Mouse (Mus musculus) midbrain, embryonic 13.5 days (tissue): ENCODE measurements around the gene Dolk. TPM values are rescaled to one million over a fixed set of nuclear protein-coding genes. Genes with fewer than 3 reads are reported as not detected.

Experiments used
- ATAC-seq: fragments of 200-750 bp; cut with Nextera tagmentation; 2 replicates; pipeline ENCODE4 v1.8.0; 2017; ENCODE audit warnings: mild to moderate bottlenecking, moderate TSS enrichment, moderate library complexity
- H3K27ac ChIP-seq: fragments of 300-500 bp; sonication (generic); 2 replicates; pipeline ENCODE4 v1.5.1; 2015; ENCODE audit warnings: inconsistent platforms, mild to moderate bottlenecking, moderate library complexity
- H3K27me3 ChIP-seq: fragments of 300-500 bp; sonication (generic); 2 replicates; pipeline ENCODE4 v1.6.1; 2015; ENCODE audit warnings: mild to moderate bottlenecking, inconsistent platforms
- H3K36me3 ChIP-seq: fragments of 300-500 bp; sonication (generic); 2 replicates; pipeline ENCODE4 v1.6.1; 2015; ENCODE audit warnings: mild to moderate bottlenecking, inconsistent platforms
- H3K4me1 ChIP-seq: fragments of 300-500 bp; sonication (generic); replicated peaks from 2 replicates; pipeline ENCODE4 v1.6.1; 2015; ENCODE audit warnings: inconsistent platforms
- H3K4me2 ChIP-seq: fragments of 300-500 bp; sonication (generic); replicated peaks from 2 replicates; pipeline ENCODE4 v1.6.1; 2015; ENCODE audit warnings: moderate library complexity, mild to moderate bottlenecking, inconsistent platforms
- H3K4me3 ChIP-seq: fragments of 300-500 bp; sonication (generic); replicated peaks from 2 replicates; pipeline ENCODE4 v1.5.1; 2015; ENCODE audit warnings: mild to moderate bottlenecking, inconsistent platforms
- H3K9ac ChIP-seq: fragments of 300-500 bp; sonication (generic); replicated peaks from 2 replicates; pipeline ENCODE4 v1.6.1; 2015; ENCODE audit warnings: mild to moderate bottlenecking, inconsistent platforms
- H3K9me3 ChIP-seq: fragments of 300-500 bp; sonication (generic); 2 replicates; pipeline ENCODE4 v1.6.1; 2016; ENCODE audit warnings: mild to moderate bottlenecking, inconsistent platforms
- WGBS: fragments of 180-500 bp; shearing (Covaris S2); methylation state at CpG from one replicate; pipeline ENCODE4 v1.1.7; 2015; 5-methylcytosine and 5-hydroxymethylcytosine counted together
- polyA plus RNA-seq: library from polyadenylated mRNA; unstranded; fragments of >200 nt; fragmentation: Nextera tagmentation; extraction: Ambion mirVana; gene quantifications from 2 replicates; pipeline ENCODE4 v1.2.1, GENCODE M21; 2015

Dolk gene
- polyA plus RNA-seq, 1 experiment from 2014 or later, result 32.3 TPM

DNA sequence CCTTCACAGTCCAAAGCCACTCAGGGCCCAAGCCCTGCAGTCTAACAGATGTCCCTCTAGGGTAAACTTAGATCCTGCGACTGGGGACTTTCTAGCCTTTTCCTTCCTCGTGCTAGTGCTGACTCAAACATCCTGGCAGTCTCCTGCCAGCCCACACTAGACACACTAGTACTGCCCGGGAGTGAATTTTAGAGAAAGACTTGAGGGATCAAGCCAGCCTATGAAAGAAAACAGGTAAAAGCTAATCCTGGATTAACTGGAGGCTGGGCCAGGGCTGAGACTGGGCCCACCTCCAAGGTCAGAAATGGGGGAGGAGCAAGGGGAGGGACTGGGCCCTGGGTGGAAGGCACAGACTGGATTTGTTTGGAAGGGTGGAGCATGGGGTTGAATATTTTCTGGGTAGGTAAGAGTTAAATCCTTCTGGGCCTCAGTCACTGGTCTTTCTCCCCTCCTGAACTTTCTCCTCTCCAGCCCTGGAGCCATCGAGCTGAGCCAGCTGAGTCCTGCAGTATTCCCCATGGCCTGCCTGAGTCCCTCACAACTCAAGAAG is 19.7 kb downstream of the Dolk start:
- Histone ChIP-seq H3K9me3 (no peaks in the 10 kb centered on the region), H3K27me3 (no peaks in the 10 kb centered on the region), H3K36me3 (peaks cover 36% of the 10 kb centered on the region), H3K4me2 (no peak overlapping the region), H3K27ac (peak overlapping the region; percentile 72), H3K4me3 (no peak overlapping the region), H3K9ac (0 out of 2 replicates have a peak overlapping the region, but pooled peaks have one; percentile 15), H3K4me1 (peaks cover 47% of the 10 kb centered on the region)
- WGBS, result 7% methylated on average over 4 of the region's 4 CpGs
- ATAC-seq, result 0 out of 2 replicates have a peak, but pooled peaks have one; percentile 25

DNA sequence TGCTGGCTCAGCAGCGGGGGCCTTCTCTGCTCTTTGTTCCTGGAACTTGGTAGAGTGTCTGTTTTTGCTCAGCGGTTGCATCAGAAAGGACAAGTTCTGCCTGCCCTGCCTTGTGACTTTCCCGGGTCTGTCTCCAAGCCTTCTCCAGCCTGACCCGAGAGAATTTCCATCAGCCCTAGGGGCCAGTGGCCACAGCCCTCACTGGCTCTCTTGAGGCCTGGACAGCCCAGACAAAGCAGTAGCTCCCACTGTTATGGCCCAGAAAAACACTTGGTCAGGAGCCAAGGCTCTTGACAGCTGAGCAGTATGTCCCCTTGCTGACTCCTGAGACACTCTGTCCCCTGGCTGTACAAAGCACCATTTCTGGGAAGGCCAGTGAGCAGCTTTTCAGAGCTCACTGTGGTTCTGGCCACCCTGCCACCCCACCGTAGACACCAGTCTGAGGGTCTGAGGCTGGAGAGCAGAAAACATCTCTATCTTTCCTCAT is 20.3 kb downstream of the Dolk start, which contains the start of gene Phyhd1:
TSS of gene Phyhd1 (plus strand) at position 437 of the 487 bp plus-strand sequence.
- Histone ChIP-seq H3K9ac (0 out of 2 replicates have a peak within 1 kb of the TSS, but pooled peaks have one; percentile 25), H3K36me3 (peaks cover 43% of the 10 kb centered on the region), H3K4me3 (no peak within 1 kb of the TSS), H3K4me1 (peaks cover 47% of the 10 kb centered on the region), H3K27me3 (no peaks in the 10 kb centered on the region), H3K4me2 (no peak within 1 kb of the TSS), H3K27ac (peak within 1 kb of the TSS; percentile 72), H3K9me3 (no peaks in the 10 kb centered on the region)
- 38% methylated on average over 5 of the region's 5 CpGs for WGBS
- no peak for ATAC-seq

DNA sequence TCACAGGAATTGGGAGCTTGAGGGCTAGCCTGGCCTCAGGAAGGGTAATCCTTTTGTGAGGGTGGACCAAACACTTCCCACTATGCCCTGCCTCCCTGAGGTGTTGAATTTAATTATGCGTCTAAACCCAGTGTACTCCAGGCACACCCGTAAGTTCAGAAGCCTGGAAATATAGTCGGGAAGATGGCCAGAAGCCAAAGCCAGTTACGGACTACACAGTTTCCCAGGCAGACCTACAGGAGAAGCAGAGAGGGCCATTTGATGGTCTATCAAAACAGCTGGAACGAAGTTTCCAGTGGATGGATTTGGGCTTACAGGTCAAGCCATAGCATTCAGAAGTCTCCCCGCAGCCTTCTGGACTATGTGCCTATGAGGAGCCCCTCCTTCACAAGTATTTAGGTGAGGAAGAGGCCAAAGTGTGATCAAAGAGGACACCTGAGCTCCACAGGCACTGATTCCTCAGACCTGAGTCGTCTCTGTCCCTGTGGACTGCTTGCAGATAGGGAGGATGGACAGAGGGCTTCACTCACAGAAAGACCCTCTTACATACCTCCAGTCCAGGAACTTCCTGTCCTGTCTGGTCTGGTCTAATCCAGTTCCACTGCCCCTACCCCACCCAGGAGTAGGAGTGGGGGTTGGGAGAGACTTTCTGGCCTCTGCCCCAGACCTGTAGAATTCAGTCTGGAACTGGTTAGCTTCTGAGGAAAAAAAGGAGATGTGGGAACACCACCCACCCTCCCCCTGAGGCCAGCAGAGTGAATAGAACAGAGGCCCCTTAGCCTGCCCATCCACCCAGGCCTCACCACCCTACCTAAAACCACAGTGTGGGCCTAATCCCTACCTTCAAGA is 21.2 kb downstream of the Dolk start:
- peaks cover 51% of the 10 kb centered on the region for H3K36me3 ChIP-seq
- peaks cover 47% of the 10 kb centered on the region for H3K4me1 ChIP-seq
- ATAC-seq, result no peak
- peak overlapping the region; percentile 72 for H3K27ac ChIP-seq
- WGBS, result 80% methylated on average over 7 of the region's 7 CpGs
- H3K4me2 ChIP-seq, result no peak overlapping the region
- H3K9me3 ChIP-seq, result no peaks in the 10 kb centered on the region
- no peaks in the 10 kb centered on the region for H3K27me3 ChIP-seq
- H3K9ac ChIP-seq, result no peak overlapping the region
- H3K4me3 ChIP-seq, result no peak overlapping the region

DNA sequence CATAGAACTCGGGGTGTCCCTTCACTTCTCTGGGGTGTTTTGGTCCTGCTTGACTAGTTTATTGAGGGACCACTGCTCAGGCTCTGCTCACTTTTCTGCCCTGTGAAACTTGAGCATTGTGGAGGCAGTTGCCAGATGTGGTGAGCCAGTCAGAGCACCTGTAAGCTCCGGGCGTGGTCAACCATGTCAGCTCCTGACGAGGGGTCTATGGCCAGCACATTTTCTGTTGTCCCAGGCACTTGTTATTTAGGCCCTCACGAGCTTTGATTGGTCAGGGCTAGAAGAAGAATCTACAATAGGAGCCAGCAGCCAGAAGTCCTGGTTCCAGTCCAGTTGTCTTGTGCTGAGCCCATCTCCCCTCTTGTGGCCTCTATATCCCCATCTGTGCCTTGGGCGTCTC is 22.3 kb downstream of the Dolk start:
- ATAC-seq, result no peak
- Histone ChIP-seq H3K9ac (no peak overlapping the region), H3K4me3 (no peak overlapping the region), H3K4me1 (peaks cover 50% of the 10 kb centered on the region), H3K27me3 (no peaks in the 10 kb centered on the region), H3K27ac (no peak overlapping the region), H3K36me3 (peaks cover 62% of the 10 kb centered on the region), H3K9me3 (no peaks in the 10 kb centered on the region), H3K4me2 (no peak overlapping the region)
- 97% methylated on average over 6 of the region's 6 CpGs for WGBS

DNA sequence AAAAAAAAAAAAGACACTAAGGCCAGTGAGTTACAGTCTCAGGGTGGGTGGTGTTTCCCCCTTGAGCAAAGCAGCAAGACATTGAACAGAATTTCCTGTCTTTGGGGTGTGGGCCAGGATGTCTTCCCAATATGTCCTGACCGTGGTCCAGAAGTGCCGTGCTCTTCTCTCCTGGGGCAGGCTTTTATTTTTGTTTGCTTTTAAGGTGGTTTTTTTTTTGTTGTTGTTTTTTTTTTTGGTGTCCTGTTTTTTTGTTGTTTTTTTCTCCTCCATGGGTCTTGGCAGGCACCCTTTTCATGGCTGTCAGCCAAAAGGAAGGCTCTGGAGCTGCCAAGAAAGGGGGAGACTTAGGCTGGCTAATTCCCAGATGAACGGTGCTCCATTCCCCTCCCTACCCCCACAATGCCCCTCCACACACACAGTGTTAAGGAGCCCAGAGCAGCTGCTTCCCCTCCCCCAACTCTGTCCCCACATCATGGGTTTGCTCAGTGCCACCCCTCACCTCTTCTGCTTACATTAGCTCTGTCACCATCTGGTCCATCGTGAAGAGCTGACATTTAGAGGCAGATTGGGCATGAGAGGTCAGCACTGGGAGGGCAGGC is 23.2 kb downstream of the Dolk start:
- 57% methylated on average over 4 of the region's 4 CpGs for WGBS
- Histone ChIP-seq H3K9ac (no peak overlapping the region), H3K36me3 (peaks cover 70% of the 10 kb centered on the region), H3K27me3 (no peaks in the 10 kb centered on the region), H3K27ac (0 out of 2 replicates have a peak overlapping the region, but pooled peaks have one; percentile 14), H3K4me3 (no peak overlapping the region), H3K4me1 (peaks cover 50% of the 10 kb centered on the region), H3K4me2 (no peak overlapping the region), H3K9me3 (no peaks in the 10 kb centered on the region)
- ATAC-seq, result peak; percentile 65

DNA sequence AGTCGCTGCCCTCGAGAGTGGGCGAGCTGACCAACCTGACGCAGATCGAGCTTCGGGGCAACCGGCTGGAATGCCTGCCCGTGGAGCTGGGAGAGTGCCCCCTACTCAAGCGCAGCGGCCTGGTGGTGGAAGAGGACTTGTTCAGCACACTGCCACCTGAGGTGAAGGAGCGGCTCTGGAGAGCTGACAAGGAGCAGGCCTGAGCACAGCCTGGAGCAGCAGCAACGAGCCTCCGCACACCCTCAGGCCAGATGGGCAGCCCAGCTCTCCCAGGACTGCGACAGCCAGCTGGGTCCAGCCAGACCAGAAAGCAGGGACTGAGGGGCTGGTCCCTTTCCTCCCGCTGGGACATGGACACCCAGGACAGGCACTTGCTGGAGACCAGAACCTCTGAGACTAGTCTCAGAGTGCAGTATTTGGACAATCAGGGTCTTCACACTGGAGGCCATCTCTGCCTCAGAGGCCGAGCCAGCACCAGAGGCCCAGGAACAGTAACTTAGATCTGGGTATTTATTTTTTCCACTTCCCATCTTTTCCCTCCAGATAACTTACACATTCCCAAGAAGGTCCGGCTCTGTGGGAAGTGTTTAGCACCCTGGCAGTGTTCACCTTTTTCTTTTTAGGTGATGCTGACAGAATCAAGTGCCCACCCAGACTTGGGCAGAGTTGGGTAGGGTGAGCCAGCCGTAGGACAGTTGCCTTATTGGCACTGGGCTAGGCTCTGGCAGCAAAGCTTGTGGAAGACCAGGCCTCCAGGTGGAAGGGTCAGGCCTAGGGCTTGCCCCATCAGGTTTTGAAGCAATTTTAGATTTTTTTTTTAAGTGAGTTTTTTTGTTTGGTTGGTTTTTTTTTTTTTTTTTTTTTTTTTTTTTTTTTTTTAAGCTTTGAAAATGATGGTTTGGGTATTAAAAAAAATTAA is 24.0 kb downstream of the Dolk start:
- Histone ChIP-seq H3K4me3 (no peak overlapping the region), H3K9ac (no peak overlapping the region; the same call in 1 of the 2 replicates), H3K4me1 (peaks cover 50% of the 10 kb centered on the region), H3K27ac (no peak overlapping the region), H3K36me3 (peaks cover 78% of the 10 kb centered on the region), H3K27me3 (no peaks in the 10 kb centered on the region), H3K4me2 (no peak overlapping the region), H3K9me3 (no peaks in the 10 kb centered on the region)
- ATAC-seq, result no peak
- 94% methylated on average over 18 of the region's 18 CpGs for WGBS

DNA sequence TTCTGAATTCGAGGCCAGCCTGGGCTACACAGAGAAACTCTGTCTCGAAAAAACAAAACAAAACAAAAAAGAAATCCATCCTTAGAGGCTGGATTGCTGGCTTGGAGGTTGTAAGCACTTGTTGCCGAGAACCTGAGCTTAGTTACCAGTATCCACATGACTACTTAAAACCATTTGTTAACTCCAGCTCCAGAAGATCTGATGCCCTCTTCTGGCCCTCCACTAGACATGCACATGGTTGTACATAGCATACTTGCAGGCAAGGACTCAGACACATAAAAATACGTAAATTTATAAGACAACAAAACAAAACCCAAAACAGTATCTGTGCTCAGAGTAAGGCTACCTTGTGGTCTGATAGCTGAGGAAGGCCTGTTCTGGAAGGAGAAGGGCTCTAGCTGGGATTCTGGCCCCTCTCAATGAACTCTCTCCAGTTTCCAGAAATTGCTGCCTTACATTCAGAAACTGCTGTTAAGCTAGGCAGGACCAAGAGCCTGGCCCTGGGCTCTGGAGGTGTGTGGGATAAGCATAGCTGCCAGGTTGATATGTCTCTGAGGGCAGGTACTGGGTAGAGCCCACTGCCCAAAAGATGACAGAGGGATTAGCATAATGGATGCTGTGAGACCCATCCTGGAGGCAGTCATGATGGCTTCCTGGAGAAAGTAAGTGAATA is 24.9 kb downstream of the Dolk start:
- H3K27me3 ChIP-seq, result no peaks in the 10 kb centered on the region
- H3K27ac ChIP-seq, result no peak overlapping the region
- no peaks in the 10 kb centered on the region for H3K9me3 ChIP-seq
- no peak overlapping the region for H3K4me3 ChIP-seq
- H3K9ac ChIP-seq, result no peak overlapping the region
- ATAC-seq, result no peak
- H3K4me1 ChIP-seq, result peaks cover 42% of the 10 kb centered on the region
- no peak overlapping the region for H3K4me2 ChIP-seq
- peaks cover 88% of the 10 kb centered on the region for H3K36me3 ChIP-seq
- WGBS, result 89% methylated on average over 4 of the region's 4 CpGs

DNA sequence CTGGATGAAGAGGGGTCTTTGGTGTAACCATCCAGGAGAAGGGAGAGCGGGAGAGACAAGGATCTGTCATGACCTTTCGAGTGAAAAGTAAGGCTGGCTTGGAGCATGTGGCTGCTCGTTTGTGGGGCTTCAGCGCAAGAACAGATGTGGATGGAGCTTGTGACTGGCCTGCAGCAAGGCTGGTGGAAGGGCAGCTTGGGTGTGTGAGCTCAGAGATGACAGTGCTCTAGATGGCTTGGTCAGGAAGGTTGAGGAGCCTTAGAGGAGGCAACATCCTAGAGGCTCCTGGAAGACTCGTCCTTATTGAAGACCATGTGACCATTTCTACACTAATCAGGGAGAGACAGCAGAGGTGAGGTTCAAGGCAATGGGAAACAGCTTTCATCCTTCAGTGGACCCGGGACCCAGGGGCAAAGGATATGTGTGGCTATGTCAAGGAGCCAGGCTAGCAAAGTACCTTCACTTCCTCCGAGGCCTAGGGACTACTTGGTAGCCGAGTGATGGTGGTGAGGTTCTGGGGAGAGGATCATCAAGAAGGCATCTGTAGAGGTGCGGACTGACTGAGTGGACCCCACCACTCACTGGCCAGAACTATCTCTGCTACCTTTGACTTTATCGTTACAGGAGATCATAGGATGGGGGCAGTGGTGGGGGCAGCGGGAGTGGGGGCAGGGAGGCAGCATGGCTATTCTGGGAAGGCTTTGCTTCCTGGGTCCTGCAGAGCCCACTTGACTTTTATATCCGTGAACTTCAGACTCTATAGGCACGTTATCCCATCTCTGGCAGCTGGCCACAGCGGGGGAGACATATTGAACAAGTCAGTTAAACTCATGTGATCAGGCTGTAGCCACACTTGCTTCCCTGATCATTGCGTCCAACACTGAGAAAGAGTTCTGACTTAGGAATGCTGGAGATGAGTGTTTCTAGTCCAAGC is 26.7 kb downstream of the Dolk start:
- Histone ChIP-seq H3K9me3 (no peaks in the 10 kb centered on the region), H3K27ac (no peak overlapping the region), H3K27me3 (no peaks in the 10 kb centered on the region), H3K4me2 (no peak overlapping the region), H3K4me1 (peaks cover 24% of the 10 kb centered on the region), H3K36me3 (peaks cover 97% of the 10 kb centered on the region), H3K9ac (no peak overlapping the region), H3K4me3 (no peak overlapping the region)
- ATAC-seq, result no peak
- WGBS, result 92% methylated on average over 15 of the region's 15 CpGs

DNA sequence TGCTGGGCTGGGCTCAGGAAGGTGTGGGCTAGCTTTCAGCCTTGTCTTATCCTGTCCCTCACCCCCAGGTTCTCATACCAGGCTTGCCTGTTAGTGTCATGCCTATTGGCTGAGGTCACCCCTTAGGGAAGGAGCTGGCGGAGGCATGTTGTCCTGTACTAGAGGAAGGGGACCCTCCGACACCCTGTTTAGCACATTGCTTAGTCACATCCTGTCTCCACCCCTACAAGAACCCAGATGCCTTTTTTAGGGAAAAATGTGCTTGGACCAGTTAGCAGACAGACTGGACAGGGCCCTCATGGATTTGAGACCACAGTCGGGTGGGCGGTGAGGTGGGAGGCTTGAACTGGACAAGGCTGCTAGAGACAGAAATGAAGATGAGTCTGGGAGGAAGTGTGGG is 27.5 kb downstream of the Dolk start:
- H3K27ac ChIP-seq, result no peak overlapping the region
- H3K4me2 ChIP-seq, result no peak overlapping the region
- no peak overlapping the region for H3K4me3 ChIP-seq
- ATAC-seq, result no peak
- H3K9ac ChIP-seq, result no peak overlapping the region
- peaks cover 94% of the 10 kb centered on the region for H3K36me3 ChIP-seq
- no peaks in the 10 kb centered on the region for H3K27me3 ChIP-seq
- no peaks in the 10 kb centered on the region for H3K9me3 ChIP-seq
- H3K4me1 ChIP-seq, result peaks cover 18% of the 10 kb centered on the region
- 92% methylated on average over 4 of the region's 4 CpGs for WGBS

DNA sequence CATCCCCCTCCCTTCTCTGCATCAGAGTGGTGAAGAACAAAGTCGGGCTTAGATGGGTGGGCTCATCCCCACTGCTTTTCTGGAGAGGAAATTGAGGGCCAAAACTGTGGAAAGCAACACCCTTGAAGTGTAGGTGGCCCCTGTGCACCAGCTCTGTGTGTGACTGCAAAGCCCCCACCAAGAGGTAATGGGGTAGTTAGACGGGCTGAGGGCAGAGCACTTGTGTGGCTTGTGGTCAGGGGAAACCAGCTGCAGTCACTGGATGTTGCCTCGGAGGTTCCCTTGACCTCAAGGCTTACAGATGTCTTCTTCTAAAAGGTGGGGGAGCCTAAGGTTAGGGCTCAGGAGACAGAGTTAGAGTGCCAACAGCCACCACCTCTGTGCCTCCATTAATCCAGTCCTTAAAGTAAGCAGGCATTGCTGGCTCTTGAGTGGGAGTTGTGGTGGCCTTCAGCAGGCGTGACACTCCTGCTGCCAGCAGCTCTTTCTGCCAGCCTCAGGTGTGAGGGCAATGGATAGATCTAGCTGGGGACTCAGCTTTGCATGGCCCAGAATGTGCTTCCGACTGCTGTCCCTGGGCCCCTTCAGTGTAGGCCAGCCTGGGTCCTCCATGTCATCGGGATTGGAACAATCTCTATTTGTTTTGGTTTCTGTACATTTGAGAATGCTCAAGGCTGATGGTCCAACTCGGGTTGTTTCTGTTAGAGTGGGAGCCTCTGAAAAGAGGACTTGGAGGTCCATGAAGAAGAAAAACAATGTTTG is 28.3 kb downstream of the Dolk start:
- Histone ChIP-seq H3K9ac (no peak overlapping the region), H3K4me3 (no peak overlapping the region), H3K4me2 (no peak overlapping the region), H3K9me3 (no peaks in the 10 kb centered on the region), H3K27me3 (no peaks in the 10 kb centered on the region), H3K4me1 (peaks cover 13% of the 10 kb centered on the region), H3K36me3 (peaks cover 94% of the 10 kb centered on the region), H3K27ac (no peak overlapping the region)
- no peak for ATAC-seq
- WGBS, result 91% methylated on average over 7 of the region's 7 CpGs
